Mouse (Mus musculus): Measurements from ENCODE around the gene Fam155a. TPM values are rescaled to one million over a fixed set of nuclear protein-coding genes. Genes with fewer than 3 reads are reported as not detected.

Fam155a gene
- total and polyA plus RNA-seq, 3 experiments = not detected

DNA sequence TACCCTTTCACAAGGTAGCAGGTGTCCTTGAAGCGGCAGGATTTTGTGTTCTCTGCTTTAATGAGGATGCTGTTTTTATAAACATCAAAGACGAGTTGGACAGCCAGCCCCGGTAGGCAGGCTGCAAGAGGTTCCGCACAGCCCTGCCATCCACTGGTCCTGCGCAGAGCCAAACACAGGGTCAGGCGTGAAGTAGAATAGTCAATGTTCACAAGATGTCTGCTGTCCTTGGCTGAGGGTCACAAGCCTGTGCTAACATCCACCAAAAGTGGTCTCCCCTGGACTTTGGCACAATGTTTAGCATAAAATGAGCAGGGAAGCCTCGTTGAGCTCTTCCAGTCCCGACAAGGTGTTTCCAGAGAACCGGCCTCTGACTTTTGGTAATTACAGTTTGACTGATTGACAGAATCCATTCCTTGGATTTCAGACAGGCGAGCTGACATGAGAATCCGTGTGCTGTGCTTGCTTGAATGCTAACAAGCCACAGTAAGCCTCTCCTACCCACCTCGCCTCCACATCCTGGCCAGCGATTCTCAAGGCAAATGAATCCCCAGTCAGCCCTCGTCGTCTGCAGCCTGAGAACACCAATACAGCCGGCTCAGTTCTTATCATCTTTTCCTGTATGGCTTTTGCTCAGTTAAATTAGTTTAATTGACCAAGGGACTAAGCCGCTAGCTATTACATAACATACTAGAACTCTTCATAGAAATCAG, 522.7 kb downstream of the Fam155a start:
- Histone ChIP-seq H3K27me3 (replicated peaks) (no peaks in the 10 kb centered on the region), H3K79me2 (replicated peaks; ENCODE audit: control insufficient read depth, extremely low read depth, insufficient read depth, poor library complexity, severe bottlenecking) (no peaks in the 10 kb centered on the region), H3K27ac (ENCODE audit: insufficient read depth, low read depth) (no peak overlapping the region), H3K4me3 (replicated peaks in 1 of 3; ENCODE audit: low read depth in 2 of 3, low read length in 2 of 3, poor library complexity in 1 of 3) (no peak overlapping the region), H3K4me2 (ENCODE audit: insufficient read depth, low read depth, poor library complexity, severe bottlenecking) (no peak overlapping the region), H3K36me3 (replicated peaks in 1 of 2; ENCODE audit: control insufficient read depth in 1 of 2, insufficient read depth in 1 of 2, low read length in 1 of 2) (no peaks in the 10 kb centered on the region), H3K4me1 (ENCODE audit: control insufficient read depth in 1 of 2, insufficient read depth in 2 of 2) (no peaks in the 10 kb centered on the region), H3K9me3 (replicated peaks; ENCODE audit: low read length) (peaks cover 61% of the 10 kb centered on the region), H3K9ac (ENCODE audit: insufficient read depth, low read depth) (no peak overlapping the region)
- no peak for TF ChIP-seq MYC (IDR thresholded peaks at IDR 0.05; ENCODE audit: low read depth, low read length)
- TF ChIP-seq IRF4 (IDR thresholded peaks at IDR 0.05; ENCODE audit: low read depth, low read length) = no peak
- no peak for TF ChIP-seq MAZ (IDR thresholded peaks at IDR 0.05; ENCODE audit: low read depth, low read length)
- TF ChIP-seq ZNF384 (IDR thresholded peaks at IDR 0.05; ENCODE audit: low read depth, low read length) = no peak
- TF ChIP-seq JUND (conservative IDR thresholded peaks at IDR 0.05; ENCODE audit: low read depth, low read length) = no peak
- TF ChIP-seq JUN (IDR thresholded peaks at IDR 0.05; ENCODE audit: insufficient read depth, low read depth, low read length) = no peak
- no peak for TF ChIP-seq USF2 (conservative IDR thresholded peaks at IDR 0.05; ENCODE audit: low read depth, low read length)
- no peak for TF ChIP-seq CHD1 (IDR thresholded peaks at IDR 0.05; ENCODE audit: low read depth, low read length)
- TF ChIP-seq ZMIZ1 (IDR thresholded peaks at IDR 0.05; ENCODE audit: low read depth, low read length) = no peak
- TF ChIP-seq RCOR1 (conservative IDR thresholded peaks at IDR 0.05; ENCODE audit: low read depth, low read length) = no peak
- dilution Hi-C loops (cut with MboI; ENCODE audit: extremely low pct_ligation_motif_present, extremely low pct_unique_long_range_greater_than_20kb, low sequenced_read_pairs) = no loop called here
- in situ Hi-C loops (cut with MboI; ENCODE audit: low pct_ligation_motif_present, low pct_unique_long_range_greater_than_20kb, low sequenced_read_pairs) = loop anchor here (25.0 kb wide), 1 partner anchor 689 kb away; no protein-coding TSS in a partner anchor
- no peak for DNase-seq (ENCODE audit: extremely low read depth)

DNA sequence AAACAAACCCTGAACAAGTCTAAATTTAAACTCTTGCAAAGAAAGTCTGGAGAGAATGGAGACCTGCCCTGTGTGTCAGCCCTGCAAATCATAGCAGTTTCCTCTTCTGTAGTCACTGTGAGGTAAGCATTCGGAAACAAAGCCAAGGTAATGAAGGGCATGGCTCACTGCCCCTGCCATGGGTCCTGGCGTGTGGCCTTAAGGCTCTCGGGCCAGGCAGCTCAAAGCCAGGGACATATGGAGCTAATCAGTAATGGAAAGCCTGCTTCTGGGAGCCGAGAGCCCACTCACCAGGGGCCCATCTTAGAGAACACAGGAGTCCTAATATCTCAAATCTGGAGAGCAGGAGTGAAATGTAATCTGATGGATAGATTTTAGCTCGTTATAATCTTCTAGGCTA, 525.0 kb downstream of the Fam155a start:
- no peak for TF ChIP-seq RAD21 (IDR thresholded peaks at IDR 0.05; ENCODE audit: low read depth, low read length)
- no peak for TF ChIP-seq MXI1 (IDR thresholded peaks at IDR 0.05; ENCODE audit: low read depth, low read length)
- no peak for TF ChIP-seq RCOR1 (conservative IDR thresholded peaks at IDR 0.05; ENCODE audit: low read depth, low read length)
- TF ChIP-seq MAZ (IDR thresholded peaks at IDR 0.05; ENCODE audit: low read depth, low read length) = no peak
- TF ChIP-seq IRF4 (IDR thresholded peaks at IDR 0.05; ENCODE audit: low read depth, low read length) = no peak
- no peak for TF ChIP-seq MAX (IDR thresholded peaks at IDR 0.05; ENCODE audit: low read length)
- TF ChIP-seq CHD2 (IDR thresholded peaks at IDR 0.05; ENCODE audit: low read length) = no peak
- TF ChIP-seq BHLHE40 (IDR thresholded peaks at IDR 0.05; ENCODE audit: low read depth, low read length) = no peak
- TF ChIP-seq ETS1 (conservative IDR thresholded peaks at IDR 0.05; ENCODE audit: low read depth, low read length) = no peak
- no peak for TF ChIP-seq TCF12 (IDR thresholded peaks at IDR 0.05; ENCODE audit: low read depth, low read length)
- no peak for TF ChIP-seq POLR2A (IDR thresholded peaks at IDR 0.05; ENCODE audit: low read depth, low read length)
- in situ Hi-C loops (cut with MboI; ENCODE audit: low pct_ligation_motif_present, low pct_unique_long_range_greater_than_20kb, low sequenced_read_pairs) = loop anchor here (25.0 kb wide), 1 partner anchor 691 kb away; no protein-coding TSS in a partner anchor
- no peaks in the 10 kb centered on the region for H3K36me3 ChIP-seq (replicated peaks in 1 of 2; ENCODE audit: control insufficient read depth in 1 of 2, insufficient read depth in 1 of 2, low read length in 1 of 2)
- no peak overlapping the region for H3K4me2 ChIP-seq (ENCODE audit: insufficient read depth, low read depth, poor library complexity, severe bottlenecking)
- no peak overlapping the region for H3K27ac ChIP-seq (ENCODE audit: insufficient read depth, low read depth)
- H3K27me3 ChIP-seq (replicated peaks) = no peaks in the 10 kb centered on the region
- H3K4me3 ChIP-seq (replicated peaks in 1 of 3; ENCODE audit: low read depth in 2 of 3, low read length in 2 of 3, poor library complexity in 1 of 3) = no peak overlapping the region
- H3K9ac ChIP-seq (ENCODE audit: insufficient read depth, low read depth) = no peak overlapping the region
- H3K4me1 ChIP-seq (ENCODE audit: control insufficient read depth in 1 of 2, insufficient read depth in 2 of 2) = no peaks in the 10 kb centered on the region
- DNase-seq (ENCODE audit: extremely low read depth) = no peak
- dilution Hi-C loops (cut with MboI; ENCODE audit: extremely low pct_ligation_motif_present, extremely low pct_unique_long_range_greater_than_20kb, low sequenced_read_pairs) = no loop called here
- H3K9me3 ChIP-seq (replicated peaks; ENCODE audit: low read length) = peaks cover 68% of the 10 kb centered on the region
- H3K79me2 ChIP-seq (replicated peaks; ENCODE audit: control insufficient read depth, extremely low read depth, insufficient read depth, poor library complexity, severe bottlenecking) = no peaks in the 10 kb centered on the region
